Mouse (Mus musculus) hindbrain, embryonic 16.5 days (tissue): ENCODE results near the gene Mrps18b. TPM values are rescaled to one million over a fixed set of nuclear protein-coding genes. Genes with fewer than 3 reads are reported as not detected.
"Not testable (repeated sequence)": the region's sequence is repeated elsewhere in the genome, so short reads cannot be mapped to it uniquely, and the experiment has no call there.

Source experiments
- ATAC-seq: fragments of 200-750 bp; cut with Nextera tagmentation; 2 replicates; pipeline ENCODE4 v1.8.0; 2017; ENCODE audit warnings: moderate TSS enrichment, moderate library complexity
- H3K27ac ChIP-seq: fragments of 300-500 bp; sonication (generic); 2 replicates; pipeline ENCODE4 v1.5.1; 2014; ENCODE audit warnings: low read depth, mild to moderate bottlenecking, control low read depth, low read length, moderate library complexity
- H3K27me3 ChIP-seq: fragments of 300-500 bp; sonication (generic); replicated peaks from 2 replicates; pipeline ENCODE4 v1.6.1; 2014; ENCODE audit warnings: low read length; ENCODE audit not compliant: control insufficient read depth, insufficient read depth
- H3K36me3 ChIP-seq: fragments of 300-500 bp; sonication (generic); 2 replicates; pipeline ENCODE4 v1.6.1; 2014; ENCODE audit warnings: mild to moderate bottlenecking, low read length, moderate library complexity, mixed read lengths; ENCODE audit not compliant: control insufficient read depth, insufficient read depth
- H3K4me1 ChIP-seq: fragments of 300-500 bp; sonication (generic); 2 replicates; pipeline ENCODE4 v1.6.1; 2014; ENCODE audit warnings: low read depth, low read length; ENCODE audit not compliant: control insufficient read depth, insufficient read depth
- H3K4me2 ChIP-seq: fragments of 300-500 bp; sonication (generic); 2 replicates; pipeline ENCODE4 v1.6.1; 2014; ENCODE audit warnings: mild to moderate bottlenecking, low read length, control low read depth, moderate library complexity
- H3K4me3 ChIP-seq: fragments of 300-500 bp; sonication (generic); 2 replicates; pipeline ENCODE4 v1.5.1; 2014; ENCODE audit warnings: mild to moderate bottlenecking, low read length, control low read depth, moderate library complexity
- H3K9ac ChIP-seq: fragments of 300-500 bp; sonication (generic); 2 replicates; pipeline ENCODE4 v1.6.1; 2014; ENCODE audit warnings: low read depth, mild to moderate bottlenecking, control low read depth, low read length, moderate library complexity
- H3K9me3 ChIP-seq: fragments of 300-500 bp; sonication (generic); 2 replicates; pipeline ENCODE4 v1.6.1; 2014; ENCODE audit warnings: mild to moderate bottlenecking, low read length, moderate library complexity; ENCODE audit not compliant: control insufficient read depth
- WGBS: fragments of 180-500 bp; shearing (Covaris S2); extraction: QIAGEN DNeasy Blood & Tissue Kit; methylation state at CpG from one replicate; pipeline ENCODE4 v1.1.7; 2014; 5-methylcytosine and 5-hydroxymethylcytosine counted together
- polyA plus RNA-seq: library from polyadenylated mRNA; unstranded; fragments of >200 nt; fragmentation: Nextera tagmentation; extraction: Ambion mirVana; gene quantifications from 2 replicates; pipeline ENCODE4 v1.2.1, GENCODE M21; 2015

Gene Mrps18b
- polyA plus RNA-seq, 1 experiment from 2014 or later, result 67.4 TPM

DNA sequence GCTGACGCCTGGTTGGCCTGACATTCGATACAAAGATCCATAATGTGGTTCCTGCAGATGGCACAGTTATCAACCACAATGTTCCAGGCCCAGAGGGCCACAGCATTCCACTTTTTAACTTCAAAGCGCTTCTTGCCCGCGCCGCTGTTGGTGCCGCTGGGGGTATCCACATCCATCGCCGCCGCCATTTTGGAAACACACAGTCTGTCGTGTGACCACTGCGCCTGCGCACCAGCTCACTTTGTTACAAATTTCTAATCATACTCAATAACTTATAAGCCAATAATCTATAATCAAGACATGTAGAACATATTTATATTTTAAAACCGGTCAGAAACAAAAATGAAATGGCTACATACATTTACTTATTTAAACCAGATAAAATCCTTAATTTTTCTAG, 19.6 kb upstream of the Mrps18b start:
- not testable (repeated sequence) for H3K4me1 ChIP-seq, H3K4me2 ChIP-seq, H3K36me3 ChIP-seq, ATAC-seq, H3K27me3 ChIP-seq, H3K9me3 ChIP-seq, H3K4me3 ChIP-seq, H3K27ac ChIP-seq, H3K9ac ChIP-seq
- 89% methylated on average over 14 of the region's 14 CpGs for WGBS

- Histone ChIP-seq H3K36me3 (peaks cover 32% of the 10 kb centered on the region), H3K9me3 (no peaks in the 10 kb centered on the region), H3K9ac (no peak overlapping the region), H3K4me3 (no peak overlapping the region), H3K27me3 (no peaks in the 10 kb centered on the region), H3K27ac (no peak overlapping the region), H3K4me1 (no peaks in the 10 kb centered on the region), H3K4me2 (no peak overlapping the region)
- no peak for ATAC-seq
- WGBS, result 86% methylated on average over 4 of the region's 4 CpGs
These were observed 16.4 kb upstream of the Mrps18b start for GRCm38 (mm10) chr17:35932608-35933007.

DNA sequence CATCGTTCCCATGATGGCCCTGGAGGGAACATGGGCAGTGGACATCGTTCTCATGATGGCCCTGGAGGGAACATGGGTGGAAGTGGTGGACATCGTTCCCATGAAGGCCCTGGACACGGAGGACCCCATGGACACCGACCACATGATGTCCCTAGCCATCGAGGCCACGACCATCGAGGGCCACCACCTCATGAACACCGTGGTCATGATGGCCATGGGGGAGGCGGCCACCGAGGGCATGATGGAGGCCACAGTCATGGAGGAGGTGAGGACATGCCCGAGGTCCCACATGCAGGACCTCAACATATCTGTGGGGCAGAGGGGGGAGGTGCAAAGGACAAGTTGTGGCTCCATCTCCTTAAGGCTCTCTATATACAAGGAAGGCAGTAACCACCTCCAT, 14.4 kb upstream of the Mrps18b start:
- Histone ChIP-seq H3K27me3 (no peaks in the 10 kb centered on the region), H3K9ac (no peak overlapping the region), H3K27ac (no peak overlapping the region), H3K4me1 (no peaks in the 10 kb centered on the region), H3K4me3 (no peak overlapping the region), H3K36me3 (peaks cover 46% of the 10 kb centered on the region), H3K9me3 (no peaks in the 10 kb centered on the region), H3K4me2 (no peak overlapping the region)
- ATAC-seq, result no peak
- WGBS, result 89% methylated on average over 12 of the region's 12 CpGs

GRCm38 (mm10) chr17:35929534-35929933, 13.3 kb upstream of the Mrps18b start:
- WGBS, result 95% methylated on average over 2 of the region's 2 CpGs

GRCm38 (mm10) chr17:35927471-35927870, 11.3 kb upstream of the Mrps18b start:
- ATAC-seq, result no peak
- 68% methylated on average over 1 of the region's 1 CpGs for WGBS

More at GRCm38 (mm10) chr17:35929534-35929933, 13.3 kb upstream of the Mrps18b start:
- Histone ChIP-seq H3K4me3 (no peak overlapping the region), H3K27ac (no peak overlapping the region), H3K4me1 (no peaks in the 10 kb centered on the region), H3K27me3 (no peaks in the 10 kb centered on the region), H3K9me3 (no peaks in the 10 kb centered on the region), H3K9ac (no peak overlapping the region), H3K4me2 (no peak overlapping the region), H3K36me3 (peaks cover 53% of the 10 kb centered on the region)
- no peak for ATAC-seq

DNA sequence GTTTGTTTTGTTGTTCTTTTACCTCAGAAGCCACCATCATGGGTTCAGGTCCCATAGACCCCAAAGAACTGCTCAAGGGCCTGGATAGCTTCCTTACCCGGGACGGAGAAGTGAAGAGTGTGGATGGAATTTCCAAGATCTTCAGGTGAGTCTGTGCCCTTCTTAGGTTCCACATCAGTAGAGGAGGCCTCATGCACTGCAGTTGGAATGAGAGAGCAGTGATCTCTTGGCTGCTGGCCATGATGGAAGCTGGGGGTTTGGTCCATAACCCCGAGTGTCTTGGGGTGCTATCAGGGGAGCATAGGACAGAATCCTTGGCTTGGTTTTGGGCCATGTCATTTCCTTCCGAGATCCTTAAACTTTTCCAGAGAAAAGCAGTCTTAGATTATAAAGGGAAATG, 7.1 kb upstream of the Mrps18b start:
- no peak overlapping the region for H3K27ac ChIP-seq
- no peak overlapping the region for H3K4me3 ChIP-seq
- peaks cover 35% of the 10 kb centered on the region for H3K36me3 ChIP-seq
- WGBS, result 94% methylated on average over 4 of the region's 4 CpGs
- H3K9me3 ChIP-seq, result no peaks in the 10 kb centered on the region
- no peak overlapping the region for H3K4me2 ChIP-seq
- H3K4me1 ChIP-seq, result peaks cover 25% of the 10 kb centered on the region
- no peaks in the 10 kb centered on the region for H3K27me3 ChIP-seq
- H3K9ac ChIP-seq, result no peak overlapping the region
- ATAC-seq, result no peak

More at GRCm38 (mm10) chr17:35927471-35927870, 11.3 kb upstream of the Mrps18b start:
- no peak overlapping the region for H3K27ac ChIP-seq
- H3K4me1 ChIP-seq, result no peaks in the 10 kb centered on the region
- no peak overlapping the region for H3K4me2 ChIP-seq
- no peaks in the 10 kb centered on the region for H3K9me3 ChIP-seq
- H3K9ac ChIP-seq, result no peak overlapping the region
- H3K36me3 ChIP-seq, result peaks cover 61% of the 10 kb centered on the region
- no peak overlapping the region for H3K4me3 ChIP-seq
- H3K27me3 ChIP-seq, result no peaks in the 10 kb centered on the region

DNA sequence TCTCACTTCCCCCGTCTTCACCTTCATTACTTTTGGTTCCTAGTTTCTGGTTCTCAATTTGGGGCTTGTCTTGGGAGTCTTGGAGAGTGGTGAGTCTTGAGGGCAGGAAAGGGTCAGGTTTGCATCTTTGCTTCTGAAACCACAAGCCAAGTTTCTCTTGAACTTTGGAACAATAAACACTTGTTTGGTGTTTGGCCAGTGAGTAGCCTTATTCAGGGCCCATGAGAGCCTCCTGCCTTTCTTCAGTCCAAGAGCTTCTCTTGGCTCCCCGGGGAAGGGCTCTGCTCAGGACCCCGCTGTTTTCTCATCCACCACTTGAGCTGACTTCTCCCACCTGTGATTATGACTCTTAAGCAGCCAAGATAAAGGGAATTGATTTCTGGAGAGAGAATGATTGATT, 6.4 kb upstream of the Mrps18b start:
- H3K36me3 ChIP-seq, result peaks cover 28% of the 10 kb centered on the region
- no peak overlapping the region for H3K4me3 ChIP-seq
- peaks cover 25% of the 10 kb centered on the region for H3K4me1 ChIP-seq
- no peak overlapping the region for H3K9ac ChIP-seq
- H3K27ac ChIP-seq, result no peak overlapping the region
- H3K27me3 ChIP-seq, result no peaks in the 10 kb centered on the region
- H3K4me2 ChIP-seq, result no peak overlapping the region
- ATAC-seq, result no peak
- H3K9me3 ChIP-seq, result no peaks in the 10 kb centered on the region
- 88% methylated on average over 3 of the region's 3 CpGs for WGBS

DNA sequence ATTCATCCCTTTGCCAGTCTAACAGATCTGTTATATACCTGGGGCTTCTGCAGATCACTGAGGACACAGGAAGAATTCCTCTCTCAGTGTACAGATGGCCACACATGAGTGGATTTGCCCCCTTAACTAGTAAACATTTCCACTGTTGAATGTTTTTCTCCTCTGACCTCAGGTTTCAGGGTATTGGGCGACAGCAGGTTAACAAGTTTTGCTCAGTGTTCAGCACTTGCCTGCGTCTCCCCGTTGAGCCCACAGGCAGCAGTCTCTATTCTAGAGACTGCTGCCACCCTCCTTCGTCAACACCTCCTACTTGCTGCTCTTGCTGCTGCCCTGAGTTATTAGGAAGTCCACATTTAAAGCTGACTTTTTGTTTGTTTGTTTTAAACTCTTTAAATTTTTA, 5.5 kb upstream of the Mrps18b start:
- Histone ChIP-seq H3K9me3 (no peaks in the 10 kb centered on the region), H3K36me3 (peaks cover 23% of the 10 kb centered on the region), H3K4me2 (no peak overlapping the region), H3K9ac (no peak overlapping the region), H3K4me1 (peaks cover 25% of the 10 kb centered on the region), H3K27ac (no peak overlapping the region; the same call in 1 of the 2 replicates), H3K27me3 (no peaks in the 10 kb centered on the region), H3K4me3 (no peak overlapping the region)
- 81% methylated on average over 4 of the region's 4 CpGs for WGBS
- no peak for ATAC-seq

- Histone ChIP-seq H3K4me1 (peaks cover 25% of the 10 kb centered on the region), H3K36me3 (peaks cover 16% of the 10 kb centered on the region), H3K9me3 (no peaks in the 10 kb centered on the region), H3K27ac (peak overlapping the region; percentile 41), H3K4me3 (no peak overlapping the region), H3K4me2 (peak overlapping the region; percentile 5; the same call in 1 of the 2 replicates), H3K9ac (no peak overlapping the region), H3K27me3 (no peaks in the 10 kb centered on the region)
- ATAC-seq, result no peak
- WGBS, result 70% methylated on average over 5 of the region's 5 CpGs
These were observed 4.8 kb upstream of the Mrps18b start for GRCm38 (mm10) chr17:35920862-35921562.
